Mouse (Mus musculus) midbrain, postnatal 0 days (tissue): ENCODE results near the gene Hist2h4. TPM values are rescaled to one million over a fixed set of nuclear protein-coding genes. Genes with fewer than 3 reads are reported as not detected.

Experiments used
- ATAC-seq: fragments of 200-750 bp; cut with Nextera tagmentation; 2 replicates; pipeline ENCODE4 v1.8.0; 2017; ENCODE audit warnings: moderate number of reproducible peaks, mild to moderate bottlenecking, moderate TSS enrichment, moderate library complexity; ENCODE audit not compliant: low FRiP score
- DNase-seq: peaks from one replicate; pipeline ENCODE4 v3.0.0-alpha.2; 2015; ENCODE audit warnings: low spot score
- H3K27ac ChIP-seq: fragments of 300-500 bp; sonication (generic); 2 replicates; pipeline ENCODE4 v1.5.1; 2014; ENCODE audit warnings: low read depth, mild to moderate bottlenecking, low read length, mixed read lengths
- H3K27me3 ChIP-seq: fragments of 300-500 bp; sonication (generic); 2 replicates; pipeline ENCODE4 v1.6.1; 2014; ENCODE audit warnings: low read length, control low read depth, mixed read lengths; ENCODE audit not compliant: insufficient read depth
- H3K36me3 ChIP-seq: fragments of 300-500 bp; sonication (generic); 2 replicates; pipeline ENCODE4 v1.6.1; 2014; ENCODE audit warnings: low read length, control low read depth, mixed read lengths; ENCODE audit not compliant: insufficient read depth
- H3K4me1 ChIP-seq: fragments of 300-500 bp; sonication (generic); 2 replicates; pipeline ENCODE4 v1.6.1; 2014; ENCODE audit warnings: mild to moderate bottlenecking, control low read depth, antibody characterized with exemption, low read length, mixed read lengths; ENCODE audit not compliant: insufficient read depth
- H3K4me2 ChIP-seq: fragments of 300-500 bp; sonication (generic); 2 replicates; pipeline ENCODE4 v1.6.1; 2014; ENCODE audit warnings: low read depth, mild to moderate bottlenecking, low read length, mixed read lengths; ENCODE audit not compliant: poor library complexity, severe bottlenecking
- H3K4me3 ChIP-seq: fragments of 300-500 bp; sonication (generic); 2 replicates; pipeline ENCODE4 v1.5.1; 2014; ENCODE audit warnings: low read depth, mild to moderate bottlenecking, low read length, moderate library complexity
- H3K9ac ChIP-seq: fragments of 300-500 bp; sonication (generic); replicated peaks from 2 replicates; pipeline ENCODE4 v1.6.1; 2014; ENCODE audit warnings: mild to moderate bottlenecking, low read length, moderate library complexity, mixed read lengths; ENCODE audit not compliant: poor library complexity, severe bottlenecking
- H3K9me3 ChIP-seq: fragments of 300-500 bp; sonication (generic); 2 replicates; pipeline ENCODE4 v1.6.1; 2016; ENCODE audit warnings: low read length, control low read depth
- CTCF ChIP-seq: IDR thresholded peaks from 2 replicates; pipeline ENCODE4 v1.5.1; 2016; ENCODE audit warnings: antibody characterized with exemption, mild to moderate bottlenecking
- whole genome bisulfite sequencing: fragments of 180-500 bp; shearing (Covaris S2); extraction: QIAGEN DNeasy Blood & Tissue Kit; methylation state at CpG from one replicate; pipeline ENCODE4 v1.1.7; 2014; 5-methylcytosine and 5-hydroxymethylcytosine counted together
- polyA plus RNA-seq: library from polyadenylated mRNA; unstranded; fragments of >200 nt; fragmentation: Nextera tagmentation; extraction: Ambion mirVana; gene quantifications from 2 replicates; pipeline ENCODE4 v1.2.1, GENCODE M21; 2015
- total RNA-seq: library from RNA; depleted of rRNA; stranded (reverse); fragments of >200 nt; gene quantifications from 2 replicates; pipeline ENCODE4 v1.2.3, GENCODE M21; 2014

Hist2h4 gene
- total and polyA plus RNA-seq, 2 experiments from 2014 or later, result 5.3 to 109 TPM

GRCm38 (mm10) chr3:96230404-96230803 is 32.7 kb downstream of the Hist2h4 start:
- Histone ChIP-seq H3K4me2 (no peak overlapping the region), H3K36me3 (no peaks in the 10 kb centered on the region), H3K27ac (no peak overlapping the region), H3K4me1 (no peaks in the 10 kb centered on the region), H3K4me3 (no peak overlapping the region), H3K9ac (no peak overlapping the region), H3K27me3 (no peaks in the 10 kb centered on the region), H3K9me3 (no peaks in the 10 kb centered on the region)
- DNase-seq (no peak), ATAC-seq (no peak)
- no peak for TF ChIP-seq CTCF
- 76% methylated on average over 2 of the region's 2 CpGs for WGBS

- DNase-seq, result no peak
- WGBS, result 81% methylated on average over 2 of the region's 2 CpGs
- H3K4me1 ChIP-seq, result no peaks in the 10 kb centered on the region; the same call in 1 of the 2 replicates
- H3K4me3 ChIP-seq, result no peak overlapping the region
- H3K27ac ChIP-seq, result no peak overlapping the region
- no peak for ATAC-seq
- no peaks in the 10 kb centered on the region for H3K9me3 ChIP-seq
- no peak overlapping the region for H3K9ac ChIP-seq
- no peaks in the 10 kb centered on the region for H3K27me3 ChIP-seq
- TF ChIP-seq CTCF, result no peak
- H3K36me3 ChIP-seq, result no peaks in the 10 kb centered on the region
- H3K4me2 ChIP-seq, result no peak overlapping the region
Observed at GRCm38 (mm10) chr3:96228828-96229227, 34.3 kb downstream of the Hist2h4 start.

- H3K4me3 ChIP-seq, result no peak overlapping the region
- no peaks in the 10 kb centered on the region for H3K36me3 ChIP-seq
- no peak for ATAC-seq
- no peaks in the 10 kb centered on the region for H3K9me3 ChIP-seq
- no peaks in the 10 kb centered on the region for H3K27me3 ChIP-seq
- TF ChIP-seq CTCF, result no peak
- DNase-seq, result no peak
- 74% methylated on average over 8 of the region's 8 CpGs for WGBS
- no peak overlapping the region for H3K9ac ChIP-seq
- no peak overlapping the region for H3K27ac ChIP-seq
- H3K4me2 ChIP-seq, result no peak overlapping the region
- H3K4me1 ChIP-seq, result peaks cover under 1% of the 10 kb centered on the region; the same call in 1 of the 2 replicates
Observed at GRCm38 (mm10) chr3:96226695-96227648, 36.1 kb downstream of the Hist2h4 start.

- Histone ChIP-seq H3K4me1 (peaks cover 4% of the 10 kb centered on the region; the same call in 1 of the 2 replicates), H3K27me3 (no peaks in the 10 kb centered on the region), H3K27ac (no peak overlapping the region), H3K4me2 (no peak overlapping the region), H3K9me3 (no peaks in the 10 kb centered on the region), H3K4me3 (no peak overlapping the region), H3K9ac (no peak overlapping the region), H3K36me3 (no peaks in the 10 kb centered on the region)
- DNase-seq, result no peak
- ATAC-seq, result no peak
- 11% methylated on average over 2 of the region's 2 CpGs for WGBS
- no peak for TF ChIP-seq CTCF
Observed at GRCm38 (mm10) chr3:96225421-96225820, 37.7 kb downstream of the Hist2h4 start.

- Histone ChIP-seq H3K4me3 (no peak overlapping the region), H3K9me3 (no peaks in the 10 kb centered on the region), H3K36me3 (no peaks in the 10 kb centered on the region), H3K27me3 (no peaks in the 10 kb centered on the region), H3K9ac (no peak overlapping the region), H3K4me2 (peak overlapping the region; percentile 18; the same call in 1 of the 2 replicates), H3K4me1 (peaks cover 4% of the 10 kb centered on the region; the same call in 1 of the 2 replicates), H3K27ac (no peak overlapping the region)
- no peak for TF ChIP-seq CTCF
- DNase-seq (no peak), ATAC-seq (no peak)
- WGBS, result 84% methylated on average over 4 of the region's 4 CpGs
Observed at GRCm38 (mm10) chr3:96222774-96223173, 40.3 kb downstream of the Hist2h4 start.

- TF ChIP-seq CTCF, result no peak
- Histone ChIP-seq H3K27me3 (no peaks in the 10 kb centered on the region), H3K4me1 (peaks cover 4% of the 10 kb centered on the region; the same call in 1 of the 2 replicates), H3K4me3 (peak overlapping the region; percentile 51), H3K36me3 (no peaks in the 10 kb centered on the region), H3K27ac (peak overlapping the region; percentile 91; the same call in 1 of the 2 replicates), H3K9me3 (no peaks in the 10 kb centered on the region), H3K4me2 (peak overlapping the region; percentile 64), H3K9ac (no peak overlapping the region; the same call in 1 of the 2 replicates)
- no peak for ATAC-seq
- 5% methylated on average over 9 of the region's 9 CpGs for WGBS
- no peak for DNase-seq
Observed at GRCm38 (mm10) chr3:96221640-96222038, 41.5 kb downstream of the Hist2h4 start.
